Mouse (Mus musculus) ZHBTc4 (cell line): ENCODE measurements around the gene Btnl9.
"Not testable (repeated sequence)": the region's sequence is repeated elsewhere in the genome, so short reads cannot be mapped to it uniquely, and the experiment has no call there.

Experiments used
- DNase-seq: peaks from one replicate; pipeline ENCODE4 v3.0.0-alpha.2; 2011; ENCODE audit warnings: low read depth, low spot score

Gene Btnl9

GRCm38 (mm10) chr11:49176047-49176779 is 10.7 kb downstream of the Btnl9 start:
- not testable (repeated sequence) for DNase-seq

- DNase-seq: no peak
Observed at GRCm38 (mm10) chr11:49175345-49175744, 11.6 kb downstream of the Btnl9 start.

GRCm38 (mm10) chr11:49170576-49170975 is 16.4 kb downstream of the Btnl9 start:
- DNase-seq: no peak

- DNase-seq: peak; percentile 66
Observed at GRCm38 (mm10) chr11:49168839-49169611, 17.9 kb downstream of the Btnl9 start.

- DNase-seq: no peak
Observed at GRCm38 (mm10) chr11:49156821-49157814, 29.8 kb downstream of the Btnl9 start.

GRCm38 (mm10) chr11:49154077-49154476 is 32.9 kb downstream of the Btnl9 start, which contains the start of gene Olfr1394:
Gene Olfr1394 (plus strand): TSS chr11:49154377.
- no peak for DNase-seq

GRCm38 (mm10) chr11:49141974-49142373 is 45.0 kb downstream of the Btnl9 start, which contains the start of gene Olfr1395:
Gene Olfr1395 (plus strand): TSS chr11:49142274.
- DNase-seq: no peak

- DNase-seq: peak; percentile 21
Observed at GRCm38 (mm10) chr11:49124169-49124568, 62.8 kb downstream of the Btnl9 start.

GRCm38 (mm10) chr11:49119635-49120034 is 67.3 kb downstream of the Btnl9 start:
- DNase-seq: no peak
